Mouse (Mus musculus) liver, adult 2 months (tissue): ENCODE data around the gene Xntrpc. TPM values are rescaled to one million over a fixed set of nuclear protein-coding genes. Genes with fewer than 3 reads are reported as not detected.

Source experiments
- DNase-seq: peaks from one replicate; pipeline ENCODE4 v3.0.0-alpha.2; 2011; ENCODE audit warnings: low read depth, low spot score; ENCODE audit errors: extremely low read depth
- H3K27ac ChIP-seq: fragments of 200-500 bp; replicated peaks from 2 replicates; pipeline ENCODE4 v1.5.1; 2012; ENCODE audit warnings: low read depth, mild to moderate bottlenecking, control low read depth, inconsistent platforms, low read length; ENCODE audit not compliant: insufficient read depth
- H3K27me3 ChIP-seq: fragments of 200-500 bp; 2 replicates; pipeline ENCODE4 v1.6.1; 2012; ENCODE audit warnings: mild to moderate bottlenecking, moderate library complexity, low read length, inconsistent platforms; ENCODE audit not compliant: control insufficient read depth, insufficient read depth
- H3K36me3 ChIP-seq: fragments of 200-500 bp; 2 replicates; pipeline ENCODE4 v1.6.1; 2012; ENCODE audit warnings: low read length, inconsistent platforms; ENCODE audit not compliant: control insufficient read depth, insufficient read depth
- H3K4me1 ChIP-seq: fragments of 200-500 bp; 2 replicates; pipeline ENCODE4 v1.6.1; 2011; ENCODE audit warnings: low read length; ENCODE audit not compliant: control insufficient read depth, insufficient read depth
- H3K4me3 ChIP-seq: fragments of 200-500 bp; 2 replicates; pipeline ENCODE4 v1.5.1; 2011; ENCODE audit warnings: low read depth, mild to moderate bottlenecking, control low read depth, low read length, moderate library complexity; ENCODE audit not compliant: insufficient read depth
- H3K79me2 ChIP-seq: fragments of 200-500 bp; 2 replicates; pipeline ENCODE4 v1.6.1; 2012; ENCODE audit warnings: inconsistent platforms, mild to moderate bottlenecking, low read length, moderate library complexity; ENCODE audit not compliant: control insufficient read depth, insufficient read depth
- H3K9ac ChIP-seq: fragments of 200-500 bp; 2 replicates; pipeline ENCODE4 v1.6.1; 2012; ENCODE audit warnings: low read depth, mild to moderate bottlenecking, control low read depth, inconsistent platforms, low read length
- CTCF ChIP-seq: fragments of 200-500 bp; IDR thresholded peaks from 2 replicates; pipeline ENCODE4 v1.5.1; 2011; ENCODE audit warnings: low read depth, low read length, control low read depth
- POLR2A ChIP-seq: fragments of 200-500 bp; IDR thresholded peaks from 2 replicates; pipeline ENCODE4 v1.6.1; 2011; ENCODE audit warnings: low read length, control low read depth; ENCODE audit not compliant: insufficient read depth; ENCODE audit errors: extremely low read depth
- WGBS: fragments of 180-500 bp; shearing (Covaris S2); methylation state at CpG from one replicate; pipeline ENCODE4 v1.1.7; 2018; 5-methylcytosine and 5-hydroxymethylcytosine counted together
- polyA plus RNA-seq: library from polyadenylated mRNA; depleted of rRNA; stranded (reverse); fragments of >200 nt; gene quantifications from 2 replicates; pipeline ENCODE4 v1.2.3, GENCODE M21; 2012; rRNA removed
- total RNA-seq: library from RNA; depleted of rRNA; stranded (reverse); fragments of >200 nt; gene quantifications from 2 replicates; pipeline ENCODE4 v1.2.3, GENCODE M21; 2014; rRNA removed

Xntrpc gene
- total RNA-seq, result 0.18 and 0.74 TPM in 2 replicates
- 0.75 and 0.83 TPM in 2 replicates for polyA plus RNA-seq

- H3K4me1 ChIP-seq, result peaks cover 27% of the 10 kb centered on the region
- H3K79me2 ChIP-seq, result peaks cover 14% of the 10 kb centered on the region; the same call in 1 of the 2 replicates
- WGBS, result under 1% methylated on average over 56 of the region's 56 CpGs
Observed at GRCm38 (mm10) chr7:102065046-102065891, at the start of gene Xntrpc, which contains the start of the genes Rnf121 and Xndc1. Gene Xntrpc, plus strand, starts transcription at chr7:102065713. Gene Rnf121, minus strand, starts transcription at chr7:102065469. Gene Xndc1, plus strand, starts transcription at chr7:102065511.

DNA sequence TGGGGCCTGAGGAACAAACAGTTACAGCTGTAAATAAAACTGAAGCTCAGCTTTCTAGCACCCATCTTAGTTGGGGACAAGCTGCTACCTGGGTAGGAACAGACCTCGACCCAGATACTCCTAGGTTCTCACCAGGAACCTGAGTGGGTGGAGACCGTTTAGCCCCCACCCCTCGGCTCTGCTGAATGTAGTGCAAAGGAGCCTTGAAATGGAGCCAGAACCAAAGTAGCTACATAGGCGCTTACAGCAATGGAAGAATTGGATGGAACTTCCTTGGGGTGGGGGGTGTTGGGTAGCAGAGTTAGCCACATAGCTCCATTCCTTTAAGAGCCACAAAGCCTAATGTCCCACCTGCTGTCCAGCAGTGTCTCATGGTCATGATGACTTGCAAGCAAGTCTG, 48.6 kb upstream of the Xntrpc start:
- Histone ChIP-seq H3K9ac (peak overlapping the region; percentile 54), H3K4me1 (peaks cover 17% of the 10 kb centered on the region), H3K27me3 (no peaks in the 10 kb centered on the region), H3K4me3 (peak overlapping the region; percentile 44), H3K79me2 (no peaks in the 10 kb centered on the region), H3K27ac (peak overlapping the region; percentile 79), H3K36me3 (peaks cover 31% of the 10 kb centered on the region)
- TF ChIP-seq CTCF (no peak), POLR2A (no peak)
- 44% methylated on average over 4 of the region's 4 CpGs for WGBS
- DNase-seq, result no peak

More at GRCm38 (mm10) chr7:102065046-102065891, at the start of gene Xntrpc, which contains the start of the genes Rnf121 and Xndc1:
- Histone ChIP-seq H3K4me3 (peak within 1 kb of the TSS; percentile 61), H3K36me3 (no peaks in the 10 kb centered on the region), H3K9ac (peak within 1 kb of the TSS; percentile 70), H3K27me3 (no peaks in the 10 kb centered on the region), H3K27ac (peak within 1 kb of the TSS; percentile 72)
- peak; percentile 91 for DNase-seq
- peak; percentile 59; the same call in 1 of the 2 replicates for TF ChIP-seq POLR2A
- TF ChIP-seq CTCF, result no peak

GRCm38 (mm10) chr7:102017452-102017851, 48.1 kb upstream of the Xntrpc start:
- Histone ChIP-seq H3K9ac (peak overlapping the region; percentile 66), H3K4me3 (peak overlapping the region; percentile 44), H3K79me2 (no peaks in the 10 kb centered on the region), H3K36me3 (peaks cover 25% of the 10 kb centered on the region), H3K27me3 (no peaks in the 10 kb centered on the region), H3K4me1 (peaks cover 17% of the 10 kb centered on the region), H3K27ac (peak overlapping the region; percentile 79)
- 1% methylated on average over 5 of the region's 5 CpGs for WGBS
- peak; percentile 75 for DNase-seq
- TF ChIP-seq POLR2A (no peak), CTCF (no peak)

DNA sequence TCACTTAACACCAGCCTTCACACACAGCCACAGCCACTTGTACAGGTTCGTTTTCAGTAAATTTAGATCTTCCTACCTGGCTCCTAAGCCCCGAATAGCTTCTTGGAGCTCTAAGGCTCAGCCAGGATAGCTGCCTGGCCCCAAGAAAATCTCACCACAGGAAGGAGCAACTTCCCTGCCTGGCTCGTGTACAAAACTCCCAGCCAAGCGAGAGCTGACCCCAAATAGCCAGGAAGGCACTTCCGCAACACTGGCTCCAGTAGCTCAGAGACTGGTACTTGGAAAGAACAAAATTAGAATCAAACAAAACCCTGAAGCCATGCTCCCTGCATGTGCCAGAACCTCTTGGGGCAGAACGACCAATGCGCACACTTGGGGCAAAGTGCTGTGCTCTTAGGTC, 47.5 kb upstream of the Xntrpc start:
- H3K36me3 ChIP-seq, result peaks cover 20% of the 10 kb centered on the region
- TF ChIP-seq POLR2A (no peak), CTCF (no peak)
- 18% methylated on average over 7 of the region's 7 CpGs for WGBS
- DNase-seq, result peak; percentile 55
- no peaks in the 10 kb centered on the region for H3K27me3 ChIP-seq
- H3K4me1 ChIP-seq, result peaks cover 17% of the 10 kb centered on the region
- H3K79me2 ChIP-seq, result no peaks in the 10 kb centered on the region
- peak overlapping the region; percentile 44; the same call in 1 of the 2 replicates for H3K4me3 ChIP-seq
- peak overlapping the region; percentile 79 for H3K27ac ChIP-seq
- H3K9ac ChIP-seq, result peak overlapping the region; percentile 66

DNA sequence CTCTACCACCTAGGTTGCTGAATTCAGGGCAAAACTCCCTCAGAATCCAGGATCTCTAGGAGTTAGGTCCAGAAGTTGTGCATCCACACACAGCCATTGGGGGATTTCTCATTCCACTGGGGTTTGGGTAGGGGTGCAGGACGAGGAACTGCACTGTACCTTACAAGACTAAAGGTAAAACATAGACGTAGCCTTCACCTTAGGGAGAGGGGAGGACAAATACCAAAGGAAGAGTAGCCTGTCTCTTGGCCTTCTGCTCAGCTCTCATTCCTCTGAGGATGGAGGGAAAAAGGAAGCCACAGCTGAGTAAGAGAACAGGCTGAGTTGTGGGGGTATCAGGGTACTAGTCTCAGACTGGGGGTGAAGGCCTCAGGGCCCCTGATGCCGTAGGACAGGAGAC, 46.9 kb upstream of the Xntrpc start, which contains the start of gene Il18bp:
TSS of gene Il18bp (minus strand) at position 101 of the 400 bp plus-strand sequence.
- H3K4me3 ChIP-seq, result peak within 1 kb of the TSS; percentile 44
- 87% methylated on average over 3 of the region's 3 CpGs for WGBS
- H3K9ac ChIP-seq, result peak within 1 kb of the TSS; percentile 66
- peaks cover 17% of the 10 kb centered on the region for H3K4me1 ChIP-seq
- DNase-seq, result no peak
- H3K27me3 ChIP-seq, result no peaks in the 10 kb centered on the region
- no peak for TF ChIP-seq CTCF
- TF ChIP-seq POLR2A, result no peak
- H3K36me3 ChIP-seq, result peaks cover 16% of the 10 kb centered on the region
- peak within 1 kb of the TSS; percentile 79 for H3K27ac ChIP-seq
- H3K79me2 ChIP-seq, result no peaks in the 10 kb centered on the region
